Mouse (Mus musculus): ENCODE measurements at regions not wholly inside any gene's neighbourhood (a gene's known extent, or its start where the extent isn't known, plus 50 kb on each side); places are given as distances from the start of the nearest gene placed in this dataset.
A peak's percentile ranks its signal among the peaks of the same experiment; 100 is the strongest.

DNA sequence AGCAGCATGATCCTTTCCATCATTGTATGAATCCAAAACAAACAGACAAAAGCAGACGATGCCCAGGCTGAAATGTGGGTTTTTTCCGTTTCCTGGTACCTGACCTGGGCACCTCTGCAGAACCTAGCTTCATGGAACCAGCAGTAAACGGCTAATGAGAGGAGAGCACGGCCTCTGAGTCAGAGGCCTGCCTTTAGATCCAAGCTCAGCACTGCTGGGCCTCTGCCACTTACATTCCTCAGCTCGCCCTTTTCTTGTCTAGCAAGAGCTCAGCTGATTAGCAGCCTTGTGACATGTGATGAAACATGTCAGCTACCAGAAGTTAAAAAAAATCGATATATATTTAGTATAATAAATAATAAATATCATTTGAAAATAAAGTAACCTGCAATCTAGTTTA lies 91.2 kb upstream of the Dhrs4 start:
- ATAC-seq (replicated peaks; ENCODE audit: poor library complexity, severe bottlenecking): no peak

DNA sequence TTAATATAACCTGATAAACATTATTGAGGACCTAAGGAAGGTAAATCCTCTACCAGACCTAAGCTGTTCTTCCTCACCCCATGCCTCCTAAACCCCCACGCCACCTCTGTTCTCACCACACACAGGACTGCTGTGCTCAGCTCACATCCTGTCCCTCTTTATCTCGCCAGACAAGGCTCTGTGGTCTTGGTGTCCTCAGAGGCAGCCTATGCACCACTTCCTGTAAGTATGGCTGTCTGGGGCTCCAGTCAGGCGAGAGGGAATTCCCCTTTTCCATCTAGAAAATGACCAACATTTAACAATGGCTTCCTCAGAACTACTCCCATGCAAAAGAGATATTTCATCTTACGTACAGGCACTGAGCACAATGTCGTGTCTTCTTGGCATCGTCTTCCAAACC lies 86.2 kb upstream of the Dhrs4 start:
- peak; percentile 100 for ATAC-seq (replicated peaks; ENCODE audit: poor library complexity, severe bottlenecking)

DNA sequence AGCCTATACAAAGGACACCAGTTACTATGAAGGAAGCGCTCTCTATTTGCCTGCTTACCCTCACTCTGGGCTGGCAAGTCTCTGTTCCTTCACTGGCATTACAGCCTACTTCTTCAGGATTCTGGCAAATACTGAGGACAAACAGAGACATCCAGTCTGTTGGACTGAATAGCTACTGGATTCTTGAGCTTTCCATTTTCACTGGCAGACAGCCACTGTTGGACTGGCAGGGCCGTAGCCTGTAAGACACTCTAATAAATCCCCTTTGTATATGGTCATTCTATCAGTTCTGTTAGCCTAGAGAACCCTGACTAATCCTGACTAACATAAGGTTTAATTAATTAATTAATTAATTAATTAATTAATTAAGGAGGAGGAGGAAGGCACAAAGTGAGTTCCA lies 72.4 kb upstream of the Dhrs4 start:
- no peak for ATAC-seq (replicated peaks; ENCODE audit: poor library complexity, severe bottlenecking)
